Mouse (Mus musculus): ENCODE results near the gene Sh2d1b2.
"Not testable (repeated sequence)": the region's sequence is repeated elsewhere in the genome, so short reads cannot be mapped to it uniquely, and the experiment has no call there.

The Sh2d1b2 gene

DNA sequence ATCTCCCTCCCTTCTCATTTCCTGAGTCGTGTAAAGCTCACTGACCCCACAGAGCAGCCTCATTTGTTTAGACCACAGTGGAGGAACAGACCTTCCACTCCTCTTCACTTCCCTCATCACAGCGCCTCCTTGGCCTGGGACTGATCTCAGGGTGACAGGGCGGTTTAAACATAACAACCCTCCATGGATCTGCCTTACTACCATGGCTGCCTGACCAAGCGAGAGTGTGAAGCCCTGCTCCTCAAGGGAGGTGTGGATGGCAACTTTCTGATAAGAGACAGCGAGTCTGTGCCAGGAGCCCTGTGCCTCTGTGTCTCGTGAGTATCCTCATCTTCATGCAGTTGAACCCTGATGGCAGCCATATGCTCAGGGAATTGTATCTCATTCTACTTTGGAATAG lies at the start of gene Sh2d1b2:
Sh2d1b2 (plus strand) TSS at position 62 of the 400 bp plus-strand sequence.
- not testable (repeated sequence) for DNase-seq

DNA sequence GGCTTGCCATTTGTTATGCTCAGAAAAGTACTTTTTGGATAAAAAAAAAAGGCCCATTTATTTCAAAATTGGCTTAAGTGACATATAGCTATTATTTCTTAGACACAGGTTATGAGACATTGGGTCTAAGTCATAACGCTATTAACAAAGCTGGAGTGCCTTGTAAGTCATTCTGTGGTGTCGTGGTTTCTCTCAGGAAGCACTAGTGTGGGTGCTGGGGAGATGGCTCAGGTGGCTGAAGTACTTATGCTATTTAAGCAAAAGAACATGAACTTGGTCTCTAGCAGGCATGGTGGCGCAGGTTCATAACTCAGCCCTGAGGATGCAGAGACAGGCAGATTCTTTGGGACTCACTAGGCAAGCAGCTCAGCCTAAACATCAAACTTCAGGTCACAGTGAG lies 47.4 kb upstream of the Sh2d1b2 start:
- DNase-seq: no peak

DNA sequence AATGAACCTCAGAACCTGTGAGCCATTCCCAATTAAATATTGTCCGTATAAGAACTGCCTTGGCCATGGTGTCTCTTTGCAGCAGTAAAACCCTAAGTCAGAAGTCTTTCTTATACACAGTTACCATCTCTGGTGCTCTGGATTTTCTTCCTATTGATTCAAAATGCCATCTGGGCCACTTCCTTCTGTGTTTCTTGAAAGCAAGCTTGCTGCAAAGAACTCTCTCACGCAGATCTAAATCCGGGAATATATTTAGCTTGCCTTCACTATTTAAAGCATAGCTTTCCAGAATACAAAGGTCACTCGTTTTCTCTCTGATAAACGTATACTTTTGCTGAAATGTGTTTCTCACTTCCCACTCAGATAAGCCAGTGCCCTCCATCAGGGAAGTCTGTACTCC lies 46.0 kb upstream of the Sh2d1b2 start:
- no peak for DNase-seq

DNA sequence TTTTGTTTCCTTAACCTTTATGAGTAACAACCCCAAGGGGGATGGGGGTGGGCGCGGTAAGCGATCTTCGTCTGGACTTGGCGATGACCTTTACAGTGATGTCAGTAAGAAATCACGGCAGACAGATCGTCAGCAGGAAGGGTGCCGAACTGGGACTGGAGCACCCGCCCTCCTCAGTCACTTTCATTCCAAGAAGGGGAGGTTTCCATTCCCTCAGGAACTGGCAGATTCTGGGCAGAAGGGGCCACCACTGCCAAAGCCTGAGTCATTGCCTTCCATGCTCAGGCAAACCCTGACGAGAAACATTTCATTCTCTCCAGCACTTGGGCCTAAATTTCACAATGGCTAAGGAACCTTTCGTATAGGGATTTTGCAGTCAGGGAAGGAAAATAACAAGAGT lies 43.9 kb upstream of the Sh2d1b2 start:
- no peak for DNase-seq

DNA sequence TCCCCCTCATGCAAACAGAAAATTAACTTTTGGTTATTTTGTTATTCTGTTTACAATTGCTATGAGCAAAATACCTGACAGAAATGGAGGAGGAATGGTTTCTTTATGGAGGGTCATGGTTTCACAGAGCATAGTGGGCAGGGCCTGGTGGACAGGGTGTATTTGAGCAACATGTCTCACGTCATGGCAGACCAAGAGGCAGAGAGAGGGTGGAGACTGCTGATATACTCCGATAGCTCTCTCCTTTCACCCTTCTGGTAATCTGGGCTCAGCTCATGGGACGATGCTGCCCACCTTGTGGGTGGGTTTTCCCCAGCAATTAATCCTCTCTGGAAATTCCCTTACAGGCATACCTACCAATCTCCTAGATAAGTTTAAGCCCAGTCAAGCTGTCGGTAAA lies 42.3 kb upstream of the Sh2d1b2 start:
- no peak for DNase-seq

DNA sequence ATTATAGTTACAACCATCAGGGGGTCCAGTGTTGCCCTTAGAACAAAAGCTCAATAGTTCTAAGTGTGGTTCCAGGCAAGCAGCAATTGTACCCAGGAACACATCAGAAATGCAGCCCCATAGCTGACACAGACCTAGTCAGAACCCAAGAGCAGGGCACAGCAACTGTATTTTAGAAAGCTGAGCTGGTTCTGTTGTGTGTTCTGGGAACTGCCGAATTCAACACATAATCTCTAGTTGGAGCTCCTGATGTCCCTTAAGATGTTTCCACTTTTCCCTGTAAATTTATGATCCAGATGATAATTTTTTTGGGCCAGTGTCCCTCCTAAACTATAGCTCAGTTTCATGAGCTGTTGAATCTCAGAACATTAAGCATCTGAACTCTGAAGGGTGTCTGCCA lies 40.6 kb upstream of the Sh2d1b2 start:
- DNase-seq: no peak

DNA sequence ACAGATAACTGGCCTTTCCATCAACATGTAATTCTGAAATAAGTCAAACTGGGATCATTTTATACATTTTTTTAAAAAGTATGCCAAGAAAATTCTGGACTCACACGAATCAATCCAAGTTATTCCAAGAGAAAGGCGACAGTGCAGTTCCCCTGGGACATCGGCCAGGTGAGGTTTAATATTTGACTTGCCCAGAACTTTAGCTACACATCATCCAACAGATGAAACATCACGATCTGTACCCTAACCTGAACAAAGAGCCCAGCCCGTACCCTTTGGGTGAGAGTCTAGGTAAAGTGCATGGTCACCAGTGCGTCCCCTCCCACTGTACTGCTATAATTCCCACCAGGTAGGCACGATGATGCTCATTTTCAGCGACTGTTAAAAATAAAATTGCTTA lies 36.3 kb upstream of the Sh2d1b2 start:
- no peak for DNase-seq

DNA sequence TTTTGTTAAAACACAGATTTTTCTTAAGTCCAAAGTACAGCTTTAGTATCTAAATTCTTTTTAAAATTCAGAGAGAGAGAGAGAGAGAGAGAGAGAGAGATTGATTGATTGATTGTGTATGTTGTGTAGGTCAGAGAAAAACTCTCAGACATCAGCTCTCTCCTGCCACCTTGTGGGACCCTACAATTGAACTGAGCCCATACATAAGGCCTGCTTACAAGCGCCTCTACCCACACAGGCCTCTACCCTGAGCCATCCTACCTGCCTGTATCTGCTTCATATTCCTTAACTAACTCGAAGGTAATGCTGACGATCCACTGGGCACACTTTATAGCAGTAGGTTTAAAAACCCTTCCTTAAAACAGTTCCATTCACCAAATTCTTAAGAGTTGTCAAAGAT lies 32.2 kb upstream of the Sh2d1b2 start:
- peak; percentile 51 to 52 for DNase-seq

DNA sequence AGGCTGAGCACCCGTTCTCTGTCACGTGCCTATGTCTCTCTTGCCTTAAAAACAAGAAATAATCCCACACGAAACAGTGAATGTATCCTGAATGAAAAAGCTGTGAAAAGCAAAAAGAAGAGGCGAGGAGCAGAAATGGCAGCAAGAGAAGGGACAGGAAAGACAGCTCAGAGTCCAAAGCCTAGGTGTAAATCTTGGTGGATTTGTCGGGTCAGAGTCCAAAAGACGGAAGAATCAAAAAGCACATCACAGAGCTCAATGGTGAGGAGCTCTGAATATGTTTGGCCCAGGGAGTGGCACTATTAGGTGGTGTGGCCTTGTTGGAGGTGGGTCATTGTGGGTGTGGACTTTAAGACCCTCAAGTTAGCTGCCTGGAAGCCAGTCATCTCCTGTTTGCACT lies 26.2 kb upstream of the Sh2d1b2 start:
- DNase-seq: no peak

DNA sequence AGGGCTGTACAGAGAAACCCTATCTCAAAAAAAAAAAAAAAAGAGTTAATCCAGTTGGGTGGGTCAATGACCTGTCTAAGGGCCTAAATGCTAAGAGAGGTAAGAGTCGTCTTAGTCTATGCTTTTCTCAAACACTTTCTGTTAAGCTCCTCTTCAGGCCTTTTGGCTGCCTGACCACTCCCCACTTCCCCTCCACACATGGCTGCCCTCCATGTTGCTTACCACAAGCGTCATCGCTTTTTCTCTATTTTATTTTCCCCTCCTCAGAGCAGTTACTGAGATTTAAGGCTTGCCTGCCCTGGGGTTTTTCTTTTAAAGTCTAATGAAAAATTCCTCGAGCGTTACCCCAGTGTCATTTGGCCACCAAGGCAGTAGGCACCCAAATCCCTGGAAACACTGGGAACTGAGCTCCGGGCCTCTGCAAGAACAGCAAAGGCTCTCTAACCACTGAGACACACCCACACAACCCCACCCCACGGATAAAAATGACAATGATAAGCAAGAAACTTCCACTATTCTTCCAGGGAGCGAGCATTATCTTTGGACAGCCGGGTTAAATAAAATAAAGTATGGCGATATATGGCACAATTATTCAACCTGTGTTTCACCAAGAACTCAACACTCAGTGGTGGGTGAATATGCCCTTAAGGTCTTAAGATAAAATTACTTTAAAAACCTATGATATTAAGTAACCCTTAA lies 19.2 kb upstream of the Sh2d1b2 start:
- peak; percentile 40 to 55 for DNase-seq

DNA sequence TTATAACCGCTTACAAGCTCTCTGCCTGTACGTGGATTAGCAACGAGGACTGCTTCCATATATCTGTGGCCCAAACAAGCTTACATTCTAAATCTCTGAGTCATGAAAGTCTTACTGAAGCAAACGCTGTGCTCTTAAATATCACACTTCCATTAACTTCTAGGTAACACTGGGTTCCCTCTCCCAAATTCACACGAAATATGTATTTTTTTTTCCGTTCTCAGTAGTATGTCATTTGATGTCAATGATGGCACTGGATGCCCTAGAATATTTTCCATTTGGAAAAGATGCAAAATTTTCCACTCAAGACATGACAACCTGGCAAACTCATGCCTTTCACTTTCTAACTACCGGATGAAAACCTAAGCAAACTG lies 18.2 kb upstream of the Sh2d1b2 start:
- no peak for DNase-seq

DNA sequence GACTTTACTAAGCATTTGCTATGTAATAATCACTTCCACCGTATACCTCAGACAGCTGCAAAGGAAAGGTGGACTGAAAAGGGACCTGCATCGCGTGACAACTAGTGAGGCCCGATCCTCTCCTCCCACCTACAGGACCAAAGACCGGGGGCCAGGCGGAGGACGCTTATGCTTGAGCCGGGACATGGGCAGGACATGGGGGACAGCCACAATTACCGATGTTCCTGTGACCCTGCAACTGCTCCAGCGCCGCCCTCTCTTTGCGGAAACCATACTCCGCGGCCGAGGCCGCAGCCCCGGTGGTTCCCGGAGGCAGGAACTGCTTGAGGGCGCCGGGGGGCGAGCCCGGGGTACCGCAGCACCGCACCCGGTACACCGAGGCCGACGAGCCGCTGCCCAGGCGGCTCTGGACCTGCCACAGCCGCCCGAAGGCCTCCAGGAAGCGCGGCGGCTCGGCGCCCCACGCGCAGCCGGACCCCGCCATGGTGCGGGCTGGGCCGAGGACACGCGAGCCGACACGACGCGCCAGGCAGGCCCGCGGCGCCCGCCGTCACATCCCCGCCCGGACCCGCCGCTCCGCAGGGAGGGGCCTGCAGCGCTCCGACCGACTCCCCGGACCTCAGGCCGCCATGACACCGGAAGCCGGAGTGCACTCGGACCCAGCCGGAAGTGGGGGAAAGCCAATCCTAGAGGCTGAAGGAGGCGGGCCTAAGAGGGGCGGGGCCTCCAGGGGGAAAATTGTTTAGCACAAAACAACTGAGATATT lies 17.6 kb upstream of the Sh2d1b2 start, which contains the start of gene Uhmk1:
Uhmk1 (minus strand) TSS at position 641 of the 766 bp plus-strand sequence.
- peak; percentile 93 to 94 for DNase-seq

DNA sequence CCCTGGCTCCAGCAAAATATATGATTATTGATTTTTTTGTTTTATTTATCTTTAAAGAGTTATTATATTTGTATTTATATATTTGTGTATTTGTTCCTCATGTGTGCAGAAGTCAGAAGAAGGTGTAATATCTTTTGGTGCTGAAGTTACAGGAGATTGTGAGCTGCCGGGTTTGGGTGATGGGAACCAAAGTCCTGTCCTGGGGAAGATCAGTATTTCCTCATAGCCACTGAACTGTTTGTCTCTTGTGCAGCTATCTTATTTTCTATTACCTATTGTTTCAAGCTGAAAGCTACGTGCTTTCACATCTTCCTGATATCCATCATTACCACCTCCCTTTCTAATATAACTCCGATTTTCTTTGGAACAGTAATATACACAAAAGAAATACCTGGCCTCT lies 17.0 kb upstream of the Sh2d1b2 start:
- no peak for DNase-seq

DNA sequence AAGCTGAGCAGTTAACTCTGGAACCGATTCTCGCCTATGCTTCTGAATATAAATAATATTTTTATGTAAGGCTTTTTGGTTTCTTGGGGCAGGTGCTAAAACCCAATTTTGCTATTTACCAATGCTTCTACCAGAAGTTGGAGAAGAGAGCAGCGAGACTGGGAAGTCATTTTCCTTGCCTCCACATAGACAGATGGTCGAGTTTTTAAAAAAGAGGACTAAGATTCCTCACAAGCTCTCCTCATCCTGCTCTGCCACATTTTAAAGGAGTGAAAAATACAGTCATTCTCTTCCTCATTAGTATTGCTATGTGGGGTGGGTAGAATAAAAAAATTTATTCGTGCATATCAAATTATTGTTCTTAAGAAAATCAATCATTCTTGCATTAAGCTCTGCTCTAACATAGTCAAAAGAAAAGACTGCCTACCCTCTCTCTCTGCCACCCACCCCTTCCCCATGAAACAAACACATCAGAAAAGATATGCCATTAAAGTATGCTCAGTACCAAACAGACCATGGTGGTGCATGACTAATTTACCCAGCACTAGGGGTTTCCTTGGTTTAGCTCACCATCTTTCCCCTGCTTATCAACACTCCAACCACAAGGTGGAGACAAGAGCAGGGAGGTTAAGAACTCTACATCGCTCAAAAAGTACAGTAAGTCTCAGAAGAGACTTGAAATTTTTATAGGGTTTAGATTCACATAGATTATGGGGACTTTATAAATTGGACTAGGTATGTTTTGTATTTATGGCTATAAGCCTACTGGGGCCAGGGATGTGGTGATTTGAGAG lies 14.3 kb upstream of the Sh2d1b2 start:
- DNase-seq: peak; percentile 47 to 56

DNA sequence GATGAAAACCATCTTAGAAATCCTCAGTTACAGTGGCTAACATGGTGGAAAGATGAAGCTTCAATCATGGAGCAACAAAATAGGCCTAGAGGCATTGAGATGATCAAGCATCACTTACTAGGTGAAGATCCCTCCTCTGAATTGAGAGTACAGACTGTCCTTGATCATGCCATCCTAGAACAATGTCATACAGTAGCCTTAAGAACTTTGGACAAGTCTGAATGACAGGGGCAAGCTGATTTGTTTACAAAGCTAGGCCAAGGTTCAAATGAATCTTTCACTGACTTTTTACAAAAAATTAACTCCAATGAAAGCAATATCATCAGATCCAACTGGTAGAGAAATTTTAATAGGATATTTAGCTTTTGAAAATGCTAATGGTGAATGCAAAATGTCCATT lies 12.2 kb upstream of the Sh2d1b2 start:
- no peak for DNase-seq

DNA sequence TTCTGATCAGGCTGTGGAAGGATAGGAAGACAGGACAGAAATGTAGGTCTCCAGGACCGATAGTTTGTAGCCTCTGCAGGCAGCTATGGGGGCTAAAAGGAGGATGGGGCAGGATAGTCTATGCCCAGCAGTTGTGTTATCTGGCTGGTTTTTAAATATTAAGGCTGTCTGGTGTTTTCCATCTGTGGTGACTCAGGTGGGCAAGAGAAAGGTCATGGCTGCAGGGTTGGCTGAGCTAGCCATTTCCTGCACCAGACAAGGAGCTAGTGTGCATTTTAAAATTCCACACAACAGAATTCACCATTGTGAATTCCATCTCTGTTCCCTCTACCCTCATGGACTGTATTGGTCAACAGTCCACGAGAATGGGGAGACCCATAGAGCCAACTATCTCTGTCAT lies 9.3 kb upstream of the Sh2d1b2 start:
- DNase-seq: no peak

DNA sequence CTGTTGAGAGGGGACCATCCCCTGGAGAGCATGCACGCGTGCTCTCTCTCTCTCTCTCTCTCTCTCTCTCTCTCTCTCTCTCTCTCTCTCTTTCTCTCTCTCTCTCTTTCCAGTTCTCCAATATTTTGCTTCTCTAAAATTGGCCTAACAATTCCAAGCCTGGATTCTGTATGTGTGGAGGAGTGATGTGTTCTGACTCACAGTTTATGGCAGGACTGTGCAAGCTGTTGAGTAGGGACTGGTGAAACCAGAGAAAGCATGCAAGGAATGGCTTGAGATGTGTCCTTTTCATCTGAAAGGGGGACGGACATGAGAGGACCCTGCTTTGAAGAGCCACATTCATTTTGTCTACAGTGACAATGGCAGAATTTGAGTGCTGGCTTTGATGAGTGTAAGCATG lies 12.5 kb downstream of the Sh2d1b2 start:
- no peak for DNase-seq

DNA sequence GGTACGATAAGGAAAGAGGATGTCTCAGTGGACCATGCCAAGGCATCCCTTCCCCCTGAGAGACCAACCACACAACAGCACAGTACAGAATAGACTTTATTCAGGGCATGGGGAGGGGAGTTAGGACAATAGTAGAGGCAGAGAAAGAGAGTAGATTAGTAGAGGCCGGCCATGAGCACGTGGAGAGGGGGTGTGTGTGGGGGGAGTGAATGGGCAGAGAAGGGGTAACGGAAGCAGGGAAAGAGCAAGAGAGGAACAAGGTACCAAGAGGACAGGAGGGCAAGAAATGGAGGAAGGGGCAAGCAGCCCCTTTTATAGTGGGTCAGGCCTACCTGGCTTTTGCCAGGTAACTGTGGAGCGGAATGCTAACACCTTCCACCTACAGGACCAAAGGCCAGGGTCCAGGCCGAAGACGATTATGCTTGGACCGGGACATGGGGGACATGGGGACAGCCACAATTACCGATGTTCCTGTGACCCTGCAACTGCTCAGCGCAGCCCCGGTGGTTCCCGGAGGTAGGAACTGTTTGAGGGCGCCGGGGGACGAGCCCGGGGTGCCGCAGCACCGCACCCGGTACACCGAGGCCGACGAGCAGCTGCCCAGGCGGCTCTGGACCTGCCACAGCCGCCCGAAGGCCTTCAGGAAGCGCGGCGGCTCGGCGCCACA lies 22.5 kb downstream of the Sh2d1b2 start:
- DNase-seq: no peak

DNA sequence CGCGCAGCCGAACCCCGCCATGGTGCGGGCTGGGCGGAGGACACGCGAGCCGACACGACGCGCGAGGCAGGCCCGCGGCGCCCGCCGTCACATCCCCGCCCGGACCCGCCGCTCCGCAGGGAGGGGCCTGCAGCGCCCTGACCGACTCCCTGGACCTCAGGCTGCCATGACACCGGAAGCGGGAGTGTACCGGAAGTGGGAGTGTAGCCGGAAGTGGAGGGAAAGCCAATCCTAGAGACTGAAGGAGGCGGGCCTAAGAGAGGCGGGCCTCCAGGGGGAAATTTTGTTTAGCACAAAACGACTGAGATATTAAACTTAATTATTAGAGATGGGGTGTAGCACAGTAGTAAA lies 23.0 kb downstream of the Sh2d1b2 start:
- peak; percentile 87 to 89 for DNase-seq

DNA sequence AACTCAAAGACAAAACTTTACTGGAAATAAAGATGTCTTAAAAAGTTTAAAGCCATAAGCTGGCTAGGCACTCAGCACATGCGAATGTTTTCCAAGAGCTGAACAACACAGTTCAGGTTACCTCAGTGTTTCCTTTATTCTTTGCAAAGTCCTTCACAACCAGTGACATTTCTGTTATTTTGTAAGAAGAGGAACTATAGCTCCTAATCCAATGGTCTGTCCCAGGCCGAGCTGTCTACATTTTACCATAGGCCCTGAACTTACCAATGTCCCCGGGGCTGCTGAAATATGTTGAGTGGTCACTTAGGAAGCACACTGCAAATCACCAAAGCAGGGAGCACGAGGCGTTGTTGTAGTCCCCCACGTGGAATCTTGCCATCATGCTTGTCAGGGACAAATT lies 37.7 kb downstream of the Sh2d1b2 start:
- DNase-seq: no peak

DNA sequence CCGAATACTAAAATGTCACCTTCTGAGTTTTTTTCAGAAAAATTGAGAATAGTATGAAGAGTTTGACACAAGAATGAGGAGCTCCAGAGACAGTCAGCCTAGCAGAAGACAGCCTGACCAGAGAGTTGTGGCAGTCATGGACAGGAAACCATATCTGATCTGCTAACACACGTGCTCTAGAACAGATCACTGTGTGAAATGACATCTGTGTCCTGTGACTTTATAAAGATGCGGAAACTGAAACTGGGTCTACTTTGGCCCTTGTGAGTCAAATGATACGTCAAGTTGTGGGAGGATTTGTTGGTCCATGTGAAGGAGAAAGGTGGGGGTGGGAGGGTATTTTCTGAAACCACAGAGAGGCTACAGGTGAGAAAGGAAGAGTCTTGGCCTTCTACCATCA lies 38.1 kb downstream of the Sh2d1b2 start:
- DNase-seq: no peak

DNA sequence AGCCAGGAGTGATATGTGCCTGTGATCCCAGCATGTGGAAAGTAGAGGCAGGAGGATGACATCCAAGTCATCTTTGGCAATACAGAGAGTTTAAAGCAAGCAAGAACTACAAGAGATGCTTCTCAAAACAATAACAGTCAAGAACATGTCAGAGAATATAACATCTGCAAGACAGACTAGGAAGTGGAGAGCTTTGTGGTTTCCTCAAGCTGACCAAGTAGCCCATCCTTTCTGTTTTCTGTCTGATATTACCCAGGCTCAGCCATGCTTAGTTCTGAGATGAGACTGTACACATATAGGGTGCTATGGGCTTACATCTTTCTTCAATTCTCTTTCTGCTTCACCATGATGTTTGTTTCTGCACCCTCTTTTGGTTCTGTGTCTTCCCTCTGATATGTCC lies 40.7 kb downstream of the Sh2d1b2 start:
- DNase-seq: no peak

DNA sequence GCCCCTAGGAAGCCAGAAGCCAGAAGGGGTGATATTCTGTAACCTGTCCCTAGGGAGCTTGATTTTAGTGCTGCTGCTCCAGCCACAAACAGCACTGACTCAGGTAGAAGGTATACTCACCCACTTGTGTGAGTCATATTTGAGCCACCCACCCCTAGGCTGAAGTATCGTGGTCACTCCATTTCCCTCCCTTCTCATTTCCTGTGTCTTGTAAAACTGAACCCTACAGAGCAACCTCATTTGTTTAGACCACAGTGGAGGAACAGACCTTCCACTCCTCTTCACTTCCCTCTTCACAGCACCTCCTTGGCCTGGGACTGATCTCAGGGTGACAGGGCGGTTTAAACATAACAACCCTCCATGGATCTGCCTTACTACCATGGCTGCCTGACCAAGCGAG lies 44.5 kb downstream of the Sh2d1b2 start, which contains the start of gene Sh2d1b1:
Sh2d1b1 (plus strand) TSS at position 305 of the 400 bp plus-strand sequence.
- DNase-seq: no peak

Measured in B cell, adult 2 months (primary cell).